Comparison of ENCODE assay signal across 8 mouse cellular contexts in the genomic region with DNA sequence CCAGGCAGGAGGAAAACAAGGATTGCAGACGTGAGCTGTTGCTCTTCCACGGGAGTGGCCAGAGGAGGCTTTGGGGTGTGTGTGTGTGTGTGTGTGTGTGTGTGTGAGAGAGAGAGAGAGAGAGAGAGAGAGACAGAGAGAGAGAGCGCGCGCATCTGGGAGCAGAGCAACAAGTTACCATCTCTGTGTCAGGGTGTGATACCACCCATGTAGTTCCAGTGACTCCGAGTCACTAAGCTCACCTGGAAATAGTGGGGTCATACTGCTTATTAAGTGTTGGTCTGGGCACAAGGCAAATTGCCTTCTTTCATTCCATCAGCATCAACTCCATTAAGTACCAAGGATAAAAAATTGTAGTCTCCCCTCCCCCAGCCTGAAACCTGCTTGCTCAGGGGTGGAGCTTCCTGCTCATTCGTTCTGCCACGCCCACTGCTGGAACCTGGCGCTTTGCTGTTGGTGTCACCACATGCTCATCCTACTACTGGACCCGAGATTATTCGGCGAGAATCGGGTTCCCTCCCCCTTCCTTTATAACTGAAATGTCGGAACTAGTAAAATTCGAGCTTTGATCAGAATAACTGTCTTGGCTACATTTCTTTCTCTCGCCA.
DNase-seq lines count a peak whose midpoint lies in the region; ATAC-seq and TF ChIP-seq lines count a peak whose summit lies in the region.
"Not testable (repeated sequence)": the region's sequence is repeated elsewhere in the genome, so short reads cannot be mapped to it uniquely, and the experiment has no call there.

No protein-coding gene starts in this region.

- H3K27ac ChIP-seq in forebrain, embryonic 10.5 days; heart, embryonic 15.5 days; intestine, embryonic 16.5 days (ENCODE audit: low read length); liver, adult 2 months (replicated peaks; ENCODE audit: insufficient read depth, low read depth, low read length); midbrain, embryonic 11.5 days (ENCODE audit: low read depth, low read length): not testable (repeated sequence)

- H3K79me2 ChIP-seq in liver, adult 2 months (ENCODE audit: control insufficient read depth, insufficient read depth, low read length) = not testable (repeated sequence)

- not testable (repeated sequence) for ATAC-seq in heart, embryonic 15.5 days (replicated peaks; ENCODE audit: insufficient number of reproducible peaks, insufficient read depth, low FRiP score, low read depth); midbrain, embryonic 11.5 days (ENCODE audit: low FRiP score)
- ATAC-seq in intestine, embryonic 16.5 days = 0 out of 2 replicates have a peak, but pooled peaks have one; percentile 26

- TF ChIP-seq POLR2A in liver, adult 2 months (IDR thresholded peaks at IDR 0.05; ENCODE audit: extremely low read depth, insufficient read depth, low read length) = not testable (repeated sequence)

- peak; percentile 82 for DNase-seq in A20 (ENCODE audit: low read depth, low spot score)
- DNase-seq in T-cell, adult 2 months (ENCODE audit: low spot score) = peak; percentile 21
- DNase-seq in forebrain, embryonic 10.5 days (ENCODE audit: extremely low spot score, low spot score); midbrain, embryonic 11.5 days (ENCODE audit: low spot score, missing footprints): not testable (repeated sequence)
- DNase-seq in liver, adult 2 months (ENCODE audit: extremely low read depth, low read depth, low spot score) = peak; percentile 66
- peak; percentile 17 for DNase-seq in retina, postnatal 1 day

- not testable (repeated sequence) for H3K36me3 ChIP-seq in forebrain, embryonic 10.5 days (replicated peaks); heart, embryonic 15.5 days; intestine, embryonic 16.5 days (ENCODE audit: control insufficient read depth, insufficient read depth, low read length); liver, adult 2 months (ENCODE audit: control insufficient read depth, insufficient read depth, low read length); midbrain, embryonic 11.5 days (ENCODE audit: control insufficient read depth, insufficient read depth, low read length)

- H3K4me2 ChIP-seq in heart, embryonic 15.5 days = peak overlapping the region; percentile 49
- peak overlapping the region; percentile 46 for H3K4me2 ChIP-seq in intestine, embryonic 16.5 days (ENCODE audit: low read depth, low read length)
- peak overlapping the region; percentile 13; the same call in 1 of the 2 replicates for H3K4me2 ChIP-seq in midbrain, embryonic 11.5 days

- H3K9me3 ChIP-seq in forebrain, embryonic 10.5 days; heart, embryonic 15.5 days (replicated peaks); intestine, embryonic 16.5 days (ENCODE audit: control insufficient read depth, low read length); midbrain, embryonic 11.5 days (ENCODE audit: control insufficient read depth, low read length): not testable (repeated sequence)

- not testable (repeated sequence) for TF ChIP-seq CTCF in liver, adult 2 months (IDR thresholded peaks at IDR 0.05; ENCODE audit: low read depth, low read length)

- H3K4me3 ChIP-seq in forebrain, embryonic 10.5 days = peak overlapping the region; percentile 29
- H3K4me3 ChIP-seq in heart, embryonic 15.5 days = peak overlapping the region; percentile 24
- H3K4me3 ChIP-seq in intestine, embryonic 16.5 days (ENCODE audit: low read length) = peak overlapping the region; percentile 26
- H3K4me3 ChIP-seq in liver, adult 2 months (ENCODE audit: insufficient read depth, low read depth, low read length); midbrain, embryonic 11.5 days (ENCODE audit: low read depth, low read length): not testable (repeated sequence)

- H3K9ac ChIP-seq in heart, embryonic 15.5 days; intestine, embryonic 16.5 days (ENCODE audit: low read depth, low read length); liver, adult 2 months (ENCODE audit: low read depth, low read length); midbrain, embryonic 11.5 days (ENCODE audit: low read length): not testable (repeated sequence)

- H3K4me1 ChIP-seq in forebrain, embryonic 10.5 days = peaks cover 29% of the 10 kb centered on the region
- peaks cover 17% of the 10 kb centered on the region for H3K4me1 ChIP-seq in heart, embryonic 15.5 days (replicated peaks)
- not testable (repeated sequence) for H3K4me1 ChIP-seq in intestine, embryonic 16.5 days (ENCODE audit: control insufficient read depth, insufficient read depth, low read length); liver, adult 2 months (ENCODE audit: control insufficient read depth, insufficient read depth, low read length); midbrain, embryonic 11.5 days (ENCODE audit: control insufficient read depth, insufficient read depth, low read length)

- WGBS in forebrain, embryonic 10.5 days = 18% methylated on average over 16 of the region's 16 CpGs
- whole genome bisulfite sequencing in heart, embryonic 15.5 days = 17% methylated on average over 16 of the region's 16 CpGs
- WGBS in intestine, embryonic 16.5 days = 17% methylated on average over 16 of the region's 16 CpGs
- WGBS in liver, adult 2 months = 19% methylated on average over 16 of the region's 16 CpGs
- 27% methylated on average over 16 of the region's 16 CpGs for WGBS in midbrain, embryonic 11.5 days

- peaks cover 42% of the 10 kb centered on the region for H3K27me3 ChIP-seq in forebrain, embryonic 10.5 days (ENCODE audit: poor library complexity, severe bottlenecking)
- H3K27me3 ChIP-seq in heart, embryonic 15.5 days; intestine, embryonic 16.5 days (replicated peaks; ENCODE audit: control insufficient read depth, insufficient read depth, low read length); liver, adult 2 months (ENCODE audit: control insufficient read depth, insufficient read depth, low read length); midbrain, embryonic 11.5 days (ENCODE audit: control insufficient read depth, insufficient read depth, low read length): not testable (repeated sequence)
